Mouse (Mus musculus) neural tube, embryonic 11.5 days (tissue): ENCODE results near the gene Slc9a9. TPM values are rescaled to one million over a fixed set of nuclear protein-coding genes. Genes with fewer than 3 reads are reported as not detected.

Experiments
- ATAC-seq: fragments of 200-750 bp; cut with Nextera tagmentation; 2 replicates; pipeline ENCODE4 v1.8.0; 2017; ENCODE audit warnings: moderate number of reproducible peaks, mild to moderate bottlenecking, moderate TSS enrichment, moderate library complexity; ENCODE audit not compliant: insufficient read depth, low FRiP score, low TSS enrichment
- DNase-seq: peaks from one replicate; pipeline ENCODE4 v3.0.0-alpha.2; 2015; ENCODE audit warnings: low spot score
- H3K27ac ChIP-seq: fragments of 300-500 bp; sonication (generic); 2 replicates; pipeline ENCODE4 v1.5.1; 2014; ENCODE audit warnings: low read depth, mild to moderate bottlenecking, low read length
- H3K27me3 ChIP-seq: fragments of 300-500 bp; sonication (generic); 2 replicates; pipeline ENCODE4 v1.6.1; 2014; ENCODE audit warnings: mild to moderate bottlenecking, low read length, mixed read lengths; ENCODE audit not compliant: control insufficient read depth, insufficient read depth
- H3K36me3 ChIP-seq: fragments of 300-500 bp; sonication (generic); 2 replicates; pipeline ENCODE4 v1.6.1; 2014; ENCODE audit warnings: mild to moderate bottlenecking, low read length, moderate library complexity, mixed read lengths; ENCODE audit not compliant: control insufficient read depth, insufficient read depth
- H3K4me1 ChIP-seq: fragments of 300-500 bp; sonication (generic); 2 replicates; pipeline ENCODE4 v1.6.1; 2014; ENCODE audit warnings: low read length, mixed read lengths; ENCODE audit not compliant: control insufficient read depth, insufficient read depth
- H3K4me2 ChIP-seq: fragments of 300-500 bp; sonication (generic); 2 replicates; pipeline ENCODE4 v1.6.1; 2014; ENCODE audit warnings: low read depth, mild to moderate bottlenecking, moderate library complexity
- H3K4me3 ChIP-seq: fragments of 300-500 bp; sonication (generic); 2 replicates; pipeline ENCODE4 v1.5.1; 2014; ENCODE audit warnings: low read depth, low read length
- H3K9ac ChIP-seq: fragments of 300-500 bp; sonication (generic); 2 replicates; pipeline ENCODE4 v1.6.1; 2014; ENCODE audit warnings: mild to moderate bottlenecking, low read length
- H3K9me3 ChIP-seq: fragments of 300-500 bp; sonication (generic); 2 replicates; pipeline ENCODE4 v1.6.1; 2016; ENCODE audit warnings: low read length; ENCODE audit not compliant: control insufficient read depth
- WGBS: fragments of 180-500 bp; shearing (Covaris S2); extraction: QIAGEN DNeasy Blood & Tissue Kit; methylation state at CpG from one replicate; pipeline ENCODE4 v1.1.7; 2014; 5-methylcytosine and 5-hydroxymethylcytosine counted together
- polyA plus RNA-seq: library from polyadenylated mRNA; unstranded; fragments of >200 nt; fragmentation: Nextera tagmentation; extraction: Ambion mirVana; gene quantifications from 2 replicates; pipeline ENCODE4 v1.2.1, GENCODE M21; 2014

The Slc9a9 gene
- polyA plus RNA-seq, 1 experiment from 2014 or later = 4.6 TPM

- no peak for ATAC-seq
- 55% methylated on average over 15 of the region's 15 CpGs for WGBS
These were observed 516.9 kb downstream of the Slc9a9 start for GRCm38 (mm10) chr9:95186386-95187289.

GRCm38 (mm10) chr9:95188362-95189217 lies 518.9 kb downstream of the Slc9a9 start:
- ATAC-seq (no peak), DNase-seq (no peak)
- Histone ChIP-seq H3K4me2 (no peak overlapping the region), H3K9ac (no peak overlapping the region), H3K36me3 (no peaks in the 10 kb centered on the region), H3K27me3 (no peaks in the 10 kb centered on the region), H3K4me1 (no peaks in the 10 kb centered on the region), H3K9me3 (no peaks in the 10 kb centered on the region), H3K27ac (no peak overlapping the region), H3K4me3 (no peak overlapping the region)
- 74% methylated on average over 8 of the region's 8 CpGs for WGBS

More at GRCm38 (mm10) chr9:95186386-95187289, 516.9 kb downstream of the Slc9a9 start:
- DNase-seq = no peak
- no peak overlapping the region for H3K9ac ChIP-seq
- H3K27ac ChIP-seq = no peak overlapping the region
- H3K4me2 ChIP-seq = no peak overlapping the region
- no peaks in the 10 kb centered on the region for H3K9me3 ChIP-seq
- H3K27me3 ChIP-seq = no peaks in the 10 kb centered on the region
- no peaks in the 10 kb centered on the region for H3K4me1 ChIP-seq
- no peaks in the 10 kb centered on the region for H3K36me3 ChIP-seq
- H3K4me3 ChIP-seq = no peak overlapping the region

GRCm38 (mm10) chr9:95189218-95189605 lies 519.5 kb downstream of the Slc9a9 start:
- Histone ChIP-seq H3K27me3 (no peaks in the 10 kb centered on the region), H3K4me1 (no peaks in the 10 kb centered on the region), H3K4me3 (no peak overlapping the region), H3K4me2 (no peak overlapping the region), H3K36me3 (no peaks in the 10 kb centered on the region), H3K27ac (no peak overlapping the region), H3K9me3 (no peaks in the 10 kb centered on the region), H3K9ac (no peak overlapping the region)
- DNase-seq (no peak), ATAC-seq (no peak)
- WGBS = 84% methylated on average over 4 of the region's 4 CpGs

- Histone ChIP-seq H3K9me3 (no peaks in the 10 kb centered on the region), H3K4me2 (no peak overlapping the region), H3K9ac (no peak overlapping the region), H3K4me1 (no peaks in the 10 kb centered on the region), H3K36me3 (no peaks in the 10 kb centered on the region), H3K27ac (no peak overlapping the region), H3K27me3 (no peaks in the 10 kb centered on the region), H3K4me3 (no peak overlapping the region)
- DNase-seq = no peak
- ATAC-seq = no peak
- 84% methylated on average over 6 of the region's 6 CpGs for WGBS
These were observed 521.7 kb downstream of the Slc9a9 start for GRCm38 (mm10) chr9:95191442-95191841.

GRCm38 (mm10) chr9:95192901-95193532 lies 523.3 kb downstream of the Slc9a9 start:
- Histone ChIP-seq H3K4me2 (no peak overlapping the region), H3K4me3 (no peak overlapping the region), H3K27me3 (no peaks in the 10 kb centered on the region), H3K27ac (no peak overlapping the region), H3K9me3 (no peaks in the 10 kb centered on the region), H3K4me1 (no peaks in the 10 kb centered on the region), H3K36me3 (no peaks in the 10 kb centered on the region), H3K9ac (no peak overlapping the region)
- no peak for DNase-seq
- no peak for ATAC-seq
- WGBS = 85% methylated on average over 8 of the region's 8 CpGs

- Histone ChIP-seq H3K9ac (no peak overlapping the region), H3K36me3 (no peaks in the 10 kb centered on the region), H3K4me3 (no peak overlapping the region), H3K4me1 (no peaks in the 10 kb centered on the region), H3K27me3 (no peaks in the 10 kb centered on the region), H3K4me2 (no peak overlapping the region), H3K27ac (no peak overlapping the region), H3K9me3 (no peaks in the 10 kb centered on the region)
- no peak for DNase-seq
- ATAC-seq = no peak
- 90% methylated on average over 3 of the region's 3 CpGs for WGBS
These were observed 524.0 kb downstream of the Slc9a9 start for GRCm38 (mm10) chr9:95193672-95194071.

GRCm38 (mm10) chr9:95194158-95194557 lies 524.4 kb downstream of the Slc9a9 start:
- ATAC-seq = no peak
- WGBS = 89% methylated on average over 5 of the region's 5 CpGs
- H3K4me1 ChIP-seq = no peaks in the 10 kb centered on the region
- H3K9me3 ChIP-seq = no peaks in the 10 kb centered on the region
- no peaks in the 10 kb centered on the region for H3K27me3 ChIP-seq
- H3K27ac ChIP-seq = no peak overlapping the region
- DNase-seq = no peak
- no peaks in the 10 kb centered on the region for H3K36me3 ChIP-seq
- H3K4me3 ChIP-seq = no peak overlapping the region
- H3K9ac ChIP-seq = no peak overlapping the region
- no peak overlapping the region for H3K4me2 ChIP-seq

- H3K4me1 ChIP-seq = no peaks in the 10 kb centered on the region
- H3K9ac ChIP-seq = no peak overlapping the region
- no peaks in the 10 kb centered on the region for H3K9me3 ChIP-seq
- H3K4me2 ChIP-seq = no peak overlapping the region
- DNase-seq (no peak), ATAC-seq (no peak)
- H3K27ac ChIP-seq = no peak overlapping the region
- H3K27me3 ChIP-seq = no peaks in the 10 kb centered on the region
- no peaks in the 10 kb centered on the region for H3K36me3 ChIP-seq
- H3K4me3 ChIP-seq = no peak overlapping the region
- 86% methylated on average over 7 of the region's 7 CpGs for WGBS
These were observed 538.0 kb downstream of the Slc9a9 start for GRCm38 (mm10) chr9:95207661-95208060.
